Mouse (Mus musculus): ENCODE data around the gene Mrpl33.

The Mrpl33 gene

GRCm38 (mm10) chr5:31697644-31698296, 101.0 kb downstream of the Mrpl33 start, which contains the start of gene Babam2:
Babam2 (plus strand) TSS chr5:31697684.
- DNase-seq (ENCODE audit: low read depth, low spot score), result peak; percentile 93

- peak; percentile 88 for DNase-seq (ENCODE audit: low read depth, low spot score)
Measured at GRCm38 (mm10) chr5:31698297-31698726, 101.6 kb downstream of the Mrpl33 start.

GRCm38 (mm10) chr5:31698931-31699330, 102.2 kb downstream of the Mrpl33 start:
- no peak for DNase-seq (ENCODE audit: low read depth, low spot score)

- no peak for DNase-seq (ENCODE audit: low read depth, low spot score)
Measured at GRCm38 (mm10) chr5:31699397-31699796, 102.7 kb downstream of the Mrpl33 start.

- no peak for DNase-seq (ENCODE audit: low read depth, low spot score)
Measured at GRCm38 (mm10) chr5:31704971-31705370, 108.2 kb downstream of the Mrpl33 start.

GRCm38 (mm10) chr5:31706826-31707225, 110.1 kb downstream of the Mrpl33 start:
- DNase-seq (ENCODE audit: low read depth, low spot score), result no peak

GRCm38 (mm10) chr5:31709389-31709788, 112.7 kb downstream of the Mrpl33 start:
- DNase-seq (ENCODE audit: low read depth, low spot score), result peak; percentile 60

- DNase-seq (ENCODE audit: low read depth, low spot score), result no peak
Measured at GRCm38 (mm10) chr5:31713280-31713711, 116.6 kb downstream of the Mrpl33 start.

- no peak for DNase-seq (ENCODE audit: low read depth, low spot score)
Measured at GRCm38 (mm10) chr5:31713841-31714264, 117.1 kb downstream of the Mrpl33 start.
